Mouse (Mus musculus) liver, adult 2 months (tissue): ENCODE results near the gene Lmf1.

ENCODE experiments used
- CTCF ChIP-seq: fragments of 200-500 bp; IDR thresholded peaks from 2 replicates; pipeline ENCODE4 v1.5.1; 2011; ENCODE audit warnings: low read depth, low read length, control low read depth
- POLR2A ChIP-seq: fragments of 200-500 bp; IDR thresholded peaks from 2 replicates; pipeline ENCODE4 v1.6.1; 2011; ENCODE audit warnings: low read length, control low read depth; ENCODE audit not compliant: insufficient read depth; ENCODE audit errors: extremely low read depth

DNA sequence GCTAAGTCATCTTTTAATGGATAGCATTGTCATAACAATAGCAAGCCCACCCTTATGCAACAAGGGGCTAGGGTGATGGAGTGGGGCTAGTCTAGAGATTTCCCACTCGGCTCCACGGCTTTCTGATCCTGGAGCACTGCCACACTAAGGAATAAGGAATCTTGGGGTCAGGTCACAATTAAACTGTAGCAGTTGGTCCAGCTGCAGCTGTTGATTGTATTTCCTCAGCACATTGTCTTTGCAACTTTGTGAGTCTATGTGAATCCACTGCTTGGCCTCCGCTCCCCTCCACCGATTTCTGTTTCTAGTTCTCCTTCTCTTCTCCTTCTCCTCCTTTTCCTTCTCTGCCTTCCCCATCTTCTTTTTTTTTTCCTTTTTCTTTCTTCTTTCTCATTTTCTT lies 4.2 kb downstream of the Lmf1 start:
- TF ChIP-seq CTCF (no peak), POLR2A (no peak)
